Mouse (Mus musculus): ENCODE measurements around the gene Pex11a. TPM values are rescaled to one million over a fixed set of nuclear protein-coding genes. Genes with fewer than 3 reads are reported as not detected.

Gene Pex11a
- total and polyA plus RNA-seq, 3 experiments, result 2.1 to 4.3 (median 3.4) TPM

- Histone ChIP-seq H3K4me1 (ENCODE audit: control insufficient read depth in 1 of 2, insufficient read depth in 2 of 2) (peaks cover 6 to 13% of the 10 kb centered on the region in 2 experiments; a peak in 3 of 4 replicates), H3K36me3 (replicated peaks in 1 of 2; ENCODE audit: control insufficient read depth in 1 of 2, insufficient read depth in 1 of 2, low read length in 1 of 2) (no peaks in the 10 kb centered on the region), H3K4me3 (replicated peaks in 1 of 3; ENCODE audit: low read depth in 2 of 3, low read length in 2 of 3, poor library complexity in 1 of 3) (no peak overlapping the region), H3K27me3 (replicated peaks) (peaks cover 41% of the 10 kb centered on the region), H3K9me3 (replicated peaks; ENCODE audit: low read length) (no peaks in the 10 kb centered on the region), H3K79me2 (replicated peaks; ENCODE audit: control insufficient read depth, extremely low read depth, insufficient read depth, poor library complexity, severe bottlenecking) (no peaks in the 10 kb centered on the region), H3K27ac (ENCODE audit: insufficient read depth, low read depth) (no peak overlapping the region), H3K9ac (ENCODE audit: insufficient read depth, low read depth) (no peak overlapping the region), H3K4me2 (ENCODE audit: insufficient read depth, low read depth, poor library complexity, severe bottlenecking) (no peak overlapping the region)
- in situ Hi-C loops (cut with MboI; ENCODE audit: low pct_ligation_motif_present, low pct_unique_long_range_greater_than_20kb, low sequenced_read_pairs) (loop anchor here (5.0 to 10.0 kb wide), 2 partner anchors 65 to 232 kb away; partner anchors contain the start of gene Ticrr), dilution Hi-C loops (cut with MboI; ENCODE audit: extremely low pct_ligation_motif_present, extremely low pct_unique_long_range_greater_than_20kb, low sequenced_read_pairs) (no loop called here)
- peak; percentile 47 for TF ChIP-seq RAD21 (IDR thresholded peaks at IDR 0.05; ENCODE audit: low read depth, low read length)
- TF ChIP-seq ZNF384 (IDR thresholded peaks at IDR 0.05; ENCODE audit: low read depth, low read length), result no peak
- TF ChIP-seq MYC (IDR thresholded peaks at IDR 0.05; ENCODE audit: low read depth, low read length), result no peak
- TF ChIP-seq CTCF (conservative IDR thresholded peaks at IDR 0.05 in 1 of 2, IDR thresholded peaks at IDR 0.05 in 1 of 2; ENCODE audit: low read depth in 2 of 2, low read length in 2 of 2), result peak; percentile 74 to 78
- TF ChIP-seq MAX (IDR thresholded peaks at IDR 0.05; ENCODE audit: low read length), result no peak
- peak; percentile 35 for TF ChIP-seq SMC3 (IDR thresholded peaks at IDR 0.05; ENCODE audit: low read depth, low read length)
- no peak for TF ChIP-seq JUND (conservative IDR thresholded peaks at IDR 0.05; ENCODE audit: low read depth, low read length)
- no peak for TF ChIP-seq SIN3A (IDR thresholded peaks at IDR 0.05; ENCODE audit: low read length)
- DNase-seq (ENCODE audit: extremely low read depth), result peak; percentile 58
Measured at GRCm38 (mm10) chr7:79727091-79727490, 15.8 kb downstream of the Pex11a start.

- peaks cover 73% of the 10 kb centered on the region for H3K27me3 ChIP-seq (replicated peaks)
- peak overlapping the region in 1 of 3 experiments; percentile 42 for H3K4me3 ChIP-seq (replicated peaks in 1 of 3; ENCODE audit: low read depth in 2 of 3, low read length in 2 of 3, poor library complexity in 1 of 3)
- H3K9me3 ChIP-seq (replicated peaks; ENCODE audit: low read length), result peaks cover 5% of the 10 kb centered on the region
- no peak overlapping the region for H3K27ac ChIP-seq (ENCODE audit: insufficient read depth, low read depth)
- H3K9ac ChIP-seq (ENCODE audit: insufficient read depth, low read depth), result no peak overlapping the region
- no peaks in the 10 kb centered on the region for H3K36me3 ChIP-seq (replicated peaks in 1 of 2; ENCODE audit: control insufficient read depth in 1 of 2, insufficient read depth in 1 of 2, low read length in 1 of 2)
- in situ Hi-C loops (cut with MboI; ENCODE audit: low pct_ligation_motif_present, low pct_unique_long_range_greater_than_20kb, low sequenced_read_pairs) (loop anchor here (10.0 kb wide), 1 partner anchor 227 kb away; no protein-coding TSS in a partner anchor), dilution Hi-C loops (cut with MboI; ENCODE audit: extremely low pct_ligation_motif_present, extremely low pct_unique_long_range_greater_than_20kb, low sequenced_read_pairs) (no loop called here)
- no peak for TF ChIP-seq ZKSCAN1 (IDR thresholded peaks at IDR 0.05; ENCODE audit: borderline replicate concordance, low read depth, low read length)
- no peak for TF ChIP-seq IRF4 (IDR thresholded peaks at IDR 0.05; ENCODE audit: low read depth, low read length)
- no peak for TF ChIP-seq MAFK (IDR thresholded peaks at IDR 0.05; ENCODE audit: insufficient replicate concordance, low read length)
- no peak for TF ChIP-seq USF2 (conservative IDR thresholded peaks at IDR 0.05; ENCODE audit: low read depth, low read length)
- TF ChIP-seq CTCF (conservative IDR thresholded peaks at IDR 0.05 in 1 of 2, IDR thresholded peaks at IDR 0.05 in 1 of 2; ENCODE audit: low read depth in 2 of 2, low read length in 2 of 2), result no peak
- no peak for TF ChIP-seq KAT2A (IDR thresholded peaks at IDR 0.05; ENCODE audit: insufficient replicate concordance, low read length)
- TF ChIP-seq MAZ (IDR thresholded peaks at IDR 0.05; ENCODE audit: low read depth, low read length), result no peak
- TF ChIP-seq ZNF384 (IDR thresholded peaks at IDR 0.05; ENCODE audit: low read depth, low read length), result no peak
- no peak for TF ChIP-seq NELFE (IDR thresholded peaks at IDR 0.05; ENCODE audit: low read depth, low read length)
- no peak for TF ChIP-seq JUN (IDR thresholded peaks at IDR 0.05; ENCODE audit: insufficient read depth, low read depth, low read length)
- no peak for TF ChIP-seq MEF2A (IDR thresholded peaks at IDR 0.05; ENCODE audit: borderline replicate concordance, low read depth, low read length)
- TF ChIP-seq SMC3 (IDR thresholded peaks at IDR 0.05; ENCODE audit: low read depth, low read length), result no peak
- no peak for TF ChIP-seq MXI1 (IDR thresholded peaks at IDR 0.05; ENCODE audit: low read depth, low read length)
- no peak for TF ChIP-seq POLR2AphosphoS2 (IDR thresholded peaks at IDR 0.05; ENCODE audit: low read depth, low read length)
- TF ChIP-seq PAX5 (IDR thresholded peaks at IDR 0.05; ENCODE audit: low read length), result no peak
- TF ChIP-seq E2F4 (IDR thresholded peaks at IDR 0.05; ENCODE audit: insufficient replicate concordance, low read depth, low read length), result no peak
- no peak for TF ChIP-seq ZMIZ1 (IDR thresholded peaks at IDR 0.05; ENCODE audit: low read depth, low read length)
- no peak for TF ChIP-seq TBP (conservative IDR thresholded peaks at IDR 0.05; ENCODE audit: low read depth, low read length)
- no peaks in the 10 kb centered on the region for H3K79me2 ChIP-seq (replicated peaks; ENCODE audit: control insufficient read depth, extremely low read depth, insufficient read depth, poor library complexity, severe bottlenecking)
- DNase-seq (ENCODE audit: extremely low read depth), result no peak
- no peak overlapping the region for H3K4me2 ChIP-seq (ENCODE audit: insufficient read depth, low read depth, poor library complexity, severe bottlenecking)
- H3K4me1 ChIP-seq (ENCODE audit: control insufficient read depth in 1 of 2, insufficient read depth in 2 of 2), result peaks cover under 1 to 3% of the 10 kb centered on the region in 2 experiments; a peak in 2 of 4 replicates
Measured at GRCm38 (mm10) chr7:79721386-79721977, 21.4 kb downstream of the Pex11a start.

All from CH12.LX (cell line).